Mouse (Mus musculus): Measurements from ENCODE around the gene Cd44.

Cd44 gene

GRCm38 (mm10) chr2:102941937-102942781 is 40.7 kb upstream of the Cd44 start:
- Histone ChIP-seq H3K4me1 (replicated peaks; ENCODE audit: low read depth, low read length) (peaks cover 4% of the 10 kb centered on the region; the same call in 1 of the 2 replicates), H3K9me3 (ENCODE audit: low read length) (no peaks in the 10 kb centered on the region), H3K4me3 (replicated peaks; ENCODE audit: low read length) (no peak overlapping the region), H3K27me3 (ENCODE audit: insufficient read depth, low read length) (no peaks in the 10 kb centered on the region), H3K36me3 (ENCODE audit: insufficient read depth, low read length) (no peaks in the 10 kb centered on the region)
- TF ChIP-seq POU5F1 (IDR thresholded peaks at IDR 0.05; ENCODE audit: borderline replicate concordance, low read length) (no peak), NANOG (IDR thresholded peaks at IDR 0.05; ENCODE audit: borderline replicate concordance, low read length) (no peak), CTCF (conservative IDR thresholded peaks at IDR 0.05; ENCODE audit: low read length) (no peak)

- no peaks in the 10 kb centered on the region for H3K9me3 ChIP-seq (ENCODE audit: low read length)
- no peak for TF ChIP-seq NANOG (IDR thresholded peaks at IDR 0.05; ENCODE audit: borderline replicate concordance, low read length)
- TF ChIP-seq POU5F1 (IDR thresholded peaks at IDR 0.05; ENCODE audit: borderline replicate concordance, low read length) = no peak
- no peak for TF ChIP-seq CTCF (conservative IDR thresholded peaks at IDR 0.05; ENCODE audit: low read length)
- H3K27me3 ChIP-seq (ENCODE audit: insufficient read depth, low read length) = no peaks in the 10 kb centered on the region
- no peak overlapping the region for H3K4me3 ChIP-seq (replicated peaks; ENCODE audit: low read length)
- peaks cover 4% of the 10 kb centered on the region; the same call in 1 of the 2 replicates for H3K4me1 ChIP-seq (replicated peaks; ENCODE audit: low read depth, low read length)
- H3K36me3 ChIP-seq (ENCODE audit: insufficient read depth, low read length) = no peaks in the 10 kb centered on the region
These were observed 39.4 kb upstream of the Cd44 start for GRCm38 (mm10) chr2:102940813-102941361.

GRCm38 (mm10) chr2:102940158-102940557 is 38.7 kb upstream of the Cd44 start:
- peaks cover 3% of the 10 kb centered on the region; the same call in 1 of the 2 replicates for H3K4me1 ChIP-seq (replicated peaks; ENCODE audit: low read depth, low read length)
- no peak overlapping the region for H3K4me3 ChIP-seq (replicated peaks; ENCODE audit: low read length)
- TF ChIP-seq NANOG (IDR thresholded peaks at IDR 0.05; ENCODE audit: borderline replicate concordance, low read length) (no peak), POU5F1 (IDR thresholded peaks at IDR 0.05; ENCODE audit: borderline replicate concordance, low read length) (no peak), CTCF (conservative IDR thresholded peaks at IDR 0.05; ENCODE audit: low read length) (no peak)
- no peaks in the 10 kb centered on the region for H3K9me3 ChIP-seq (ENCODE audit: low read length)
- no peaks in the 10 kb centered on the region for H3K36me3 ChIP-seq (ENCODE audit: insufficient read depth, low read length)
- no peaks in the 10 kb centered on the region for H3K27me3 ChIP-seq (ENCODE audit: insufficient read depth, low read length)

DNA sequence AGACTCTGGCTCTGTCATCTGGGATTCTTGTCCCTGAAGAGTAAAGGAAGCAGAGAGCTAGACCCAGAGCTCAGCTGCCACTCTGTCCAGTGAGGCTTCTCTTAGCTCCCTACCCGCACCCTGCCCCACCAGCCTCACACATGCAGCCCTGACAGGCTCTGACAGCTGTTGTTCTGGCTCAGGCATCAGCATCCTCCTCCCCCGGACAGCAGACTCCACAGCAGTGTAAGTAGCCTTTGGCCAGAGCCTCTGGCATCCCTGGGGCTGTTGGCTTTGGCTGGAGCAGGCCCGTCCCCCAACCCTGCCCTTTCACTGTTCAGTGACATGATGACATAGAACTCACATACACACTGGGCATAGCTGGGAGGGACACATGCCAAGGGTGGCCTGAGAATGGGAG is 35.4 kb upstream of the Cd44 start:
- Histone ChIP-seq H3K4me1 (replicated peaks; ENCODE audit: low read depth, low read length) (no peaks in the 10 kb centered on the region), H3K4me3 (replicated peaks; ENCODE audit: low read length) (no peak overlapping the region), H3K27me3 (ENCODE audit: insufficient read depth, low read length) (no peaks in the 10 kb centered on the region), H3K9me3 (ENCODE audit: low read length) (no peaks in the 10 kb centered on the region), H3K36me3 (ENCODE audit: insufficient read depth, low read length) (no peaks in the 10 kb centered on the region)
- TF ChIP-seq NANOG (IDR thresholded peaks at IDR 0.05; ENCODE audit: borderline replicate concordance, low read length) (no peak), POU5F1 (IDR thresholded peaks at IDR 0.05; ENCODE audit: borderline replicate concordance, low read length) (no peak), CTCF (conservative IDR thresholded peaks at IDR 0.05; ENCODE audit: low read length) (no peak)

GRCm38 (mm10) chr2:102934834-102935233 is 33.4 kb upstream of the Cd44 start:
- Histone ChIP-seq H3K4me1 (replicated peaks; ENCODE audit: low read depth, low read length) (no peaks in the 10 kb centered on the region), H3K4me3 (replicated peaks; ENCODE audit: low read length) (no peak overlapping the region), H3K9me3 (ENCODE audit: low read length) (no peaks in the 10 kb centered on the region), H3K36me3 (ENCODE audit: insufficient read depth, low read length) (no peaks in the 10 kb centered on the region), H3K27me3 (ENCODE audit: insufficient read depth, low read length) (no peaks in the 10 kb centered on the region)
- no peak for TF ChIP-seq NANOG (IDR thresholded peaks at IDR 0.05; ENCODE audit: borderline replicate concordance, low read length)
- no peak for TF ChIP-seq CTCF (conservative IDR thresholded peaks at IDR 0.05; ENCODE audit: low read length)
- TF ChIP-seq POU5F1 (IDR thresholded peaks at IDR 0.05; ENCODE audit: borderline replicate concordance, low read length) = no peak

DNA sequence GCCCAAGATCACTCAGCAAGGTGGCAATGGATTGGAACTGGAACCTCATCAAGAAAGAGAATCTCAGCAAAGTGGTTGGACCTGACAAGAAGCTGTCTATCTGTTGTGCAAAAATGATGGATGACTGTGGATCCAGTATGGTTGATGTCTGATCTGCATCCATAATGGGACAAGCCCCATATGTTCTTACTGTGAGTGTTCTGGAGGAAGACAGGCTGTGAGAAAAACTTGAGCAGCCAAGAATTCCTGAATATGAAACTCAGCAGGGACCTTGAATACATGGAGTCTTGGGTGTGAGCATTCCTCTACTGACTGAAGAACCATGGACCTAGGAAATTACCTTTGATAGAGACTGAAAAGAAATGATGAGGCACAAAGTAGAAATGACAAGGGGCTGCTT is 32.3 kb upstream of the Cd44 start:
- Histone ChIP-seq H3K9me3 (ENCODE audit: low read length) (no peaks in the 10 kb centered on the region), H3K4me3 (replicated peaks; ENCODE audit: low read length) (no peak overlapping the region)
- TF ChIP-seq POU5F1 (IDR thresholded peaks at IDR 0.05; ENCODE audit: borderline replicate concordance, low read length) = no peak
- no peak for TF ChIP-seq NANOG (IDR thresholded peaks at IDR 0.05; ENCODE audit: borderline replicate concordance, low read length)
- TF ChIP-seq CTCF (conservative IDR thresholded peaks at IDR 0.05; ENCODE audit: low read length) = no peak

DNA sequence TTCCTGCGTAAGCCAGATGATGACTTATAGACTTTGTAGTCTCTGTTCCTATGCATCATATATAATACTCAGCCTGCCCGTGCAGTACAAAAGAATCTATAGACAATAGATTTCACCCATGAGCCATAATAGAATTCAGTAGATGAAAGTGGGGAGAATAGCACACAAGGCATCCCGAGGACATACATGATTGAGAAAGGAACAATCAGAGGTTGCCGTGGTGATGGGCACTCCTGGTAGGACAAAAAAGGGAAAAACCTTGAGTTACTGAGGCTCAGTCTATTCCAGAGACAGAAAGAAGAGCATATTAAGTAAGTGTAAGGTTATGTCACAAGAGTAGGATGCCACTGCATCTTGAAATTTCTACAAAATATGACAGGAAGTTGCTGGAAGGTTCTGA is 31.7 kb upstream of the Cd44 start:
- H3K4me3 ChIP-seq (replicated peaks; ENCODE audit: low read length) = no peak overlapping the region
- H3K4me1 ChIP-seq (replicated peaks; ENCODE audit: low read depth, low read length) = no peaks in the 10 kb centered on the region
- TF ChIP-seq POU5F1 (IDR thresholded peaks at IDR 0.05; ENCODE audit: borderline replicate concordance, low read length) = no peak
- TF ChIP-seq CTCF (conservative IDR thresholded peaks at IDR 0.05; ENCODE audit: low read length) = no peak
- TF ChIP-seq NANOG (IDR thresholded peaks at IDR 0.05; ENCODE audit: borderline replicate concordance, low read length) = no peak
- no peaks in the 10 kb centered on the region for H3K36me3 ChIP-seq (ENCODE audit: insufficient read depth, low read length)
- no peaks in the 10 kb centered on the region for H3K9me3 ChIP-seq (ENCODE audit: low read length)
- H3K27me3 ChIP-seq (ENCODE audit: insufficient read depth, low read length) = no peaks in the 10 kb centered on the region

More for the DNA sequence above, 32.3 kb upstream of the Cd44 start:
- no peaks in the 10 kb centered on the region for H3K27me3 ChIP-seq (ENCODE audit: insufficient read depth, low read length)
- no peaks in the 10 kb centered on the region for H3K4me1 ChIP-seq (replicated peaks; ENCODE audit: low read depth, low read length)
- no peaks in the 10 kb centered on the region for H3K36me3 ChIP-seq (ENCODE audit: insufficient read depth, low read length)

DNA sequence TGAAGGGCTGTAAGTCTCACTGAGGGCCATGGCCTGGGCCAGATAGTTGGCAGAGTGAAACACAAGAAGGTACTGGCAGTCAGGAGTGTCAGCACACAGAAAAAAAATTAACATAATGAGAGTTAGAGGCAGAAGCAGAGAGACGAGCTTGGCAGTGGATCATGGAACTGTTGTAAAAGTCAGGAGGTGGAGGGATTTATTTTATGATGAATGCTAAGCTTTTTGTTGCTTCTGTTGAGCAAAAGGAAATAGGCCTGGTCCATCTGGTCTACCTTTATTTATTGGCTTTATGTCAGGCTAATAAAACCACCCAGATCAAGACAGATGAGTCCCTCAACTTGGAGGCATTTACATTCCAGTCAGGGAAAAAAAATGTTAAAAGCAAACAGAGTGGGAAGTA is 31.2 kb upstream of the Cd44 start:
- Histone ChIP-seq H3K9me3 (ENCODE audit: low read length) (no peaks in the 10 kb centered on the region), H3K4me3 (replicated peaks; ENCODE audit: low read length) (no peak overlapping the region), H3K36me3 (ENCODE audit: insufficient read depth, low read length) (no peaks in the 10 kb centered on the region), H3K4me1 (replicated peaks; ENCODE audit: low read depth, low read length) (no peaks in the 10 kb centered on the region), H3K27me3 (ENCODE audit: insufficient read depth, low read length) (no peaks in the 10 kb centered on the region)
- TF ChIP-seq NANOG (IDR thresholded peaks at IDR 0.05; ENCODE audit: borderline replicate concordance, low read length) (no peak), CTCF (conservative IDR thresholded peaks at IDR 0.05; ENCODE audit: low read length) (no peak), POU5F1 (IDR thresholded peaks at IDR 0.05; ENCODE audit: borderline replicate concordance, low read length) (no peak)

Data from E14TG2a.4 (cell line).